8 mouse cellular contexts compared by ENCODE assay signal in the genomic region with DNA sequence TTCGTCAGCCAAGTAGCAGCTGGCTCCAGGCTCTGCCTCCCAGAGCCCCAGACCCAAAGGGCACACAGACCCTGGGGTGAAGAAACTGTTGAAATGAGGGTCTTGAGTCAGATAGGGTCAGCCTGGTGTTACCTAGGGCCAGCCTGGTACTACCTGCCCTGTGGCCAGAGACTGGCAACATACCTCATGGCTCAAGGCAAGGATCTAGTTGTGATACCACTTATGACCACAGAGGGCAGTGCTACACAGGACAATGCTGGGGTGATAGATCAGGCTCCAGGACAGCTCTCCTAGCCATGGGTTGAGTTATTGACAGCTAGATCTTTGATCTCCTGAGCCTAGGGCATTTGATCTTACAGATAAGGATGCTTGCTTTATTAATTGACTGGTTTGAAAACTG. TPM values are rescaled to one million over a fixed set of nuclear protein-coding genes. Genes with fewer than 3 reads are reported as not detected.
DNase-seq lines count a peak whose midpoint lies in the region; ATAC-seq and TF ChIP-seq lines count a peak whose summit lies in the region.

No protein-coding gene starts in this region.

- no peak overlapping the region for H3K4me3 ChIP-seq in liver, adult 2 months (ENCODE audit: insufficient read depth, low read depth, low read length)
- no peak overlapping the region for H3K4me3 ChIP-seq in neural tube, embryonic 13.5 days

- no peaks in the 10 kb centered on the region for H3K9me3 ChIP-seq in neural tube, embryonic 13.5 days

- no peak overlapping the region for H3K27ac ChIP-seq in liver, adult 2 months (replicated peaks; ENCODE audit: insufficient read depth, low read depth, low read length)
- no peak overlapping the region for H3K27ac ChIP-seq in neural tube, embryonic 13.5 days (replicated peaks)

- peak; percentile 70; the same call in 1 of the 2 replicates for ATAC-seq in frontal cortex, adult (ENCODE audit: low TSS enrichment)
- ATAC-seq in neural tube, embryonic 13.5 days (ENCODE audit: low read depth): peak; percentile 13; the same call in 1 of the 2 replicates

- H3K27me3 ChIP-seq in liver, adult 2 months (ENCODE audit: control insufficient read depth, insufficient read depth, low read length): no peaks in the 10 kb centered on the region
- no peaks in the 10 kb centered on the region for H3K27me3 ChIP-seq in neural tube, embryonic 13.5 days

- H3K36me3 ChIP-seq in liver, adult 2 months (ENCODE audit: control insufficient read depth, insufficient read depth, low read length): no peaks in the 10 kb centered on the region
- H3K36me3 ChIP-seq in neural tube, embryonic 13.5 days: no peaks in the 10 kb centered on the region

- H3K9ac ChIP-seq in liver, adult 2 months (ENCODE audit: low read depth, low read length): no peak overlapping the region
- no peak overlapping the region for H3K9ac ChIP-seq in neural tube, embryonic 13.5 days

- H3K4me1 ChIP-seq in liver, adult 2 months (ENCODE audit: control insufficient read depth, insufficient read depth, low read length): no peaks in the 10 kb centered on the region
- H3K4me1 ChIP-seq in neural tube, embryonic 13.5 days (replicated peaks): no peaks in the 10 kb centered on the region

- TF ChIP-seq CTCF in brain, embryonic 14.5 days (IDR thresholded peaks at IDR 0.05; ENCODE audit: borderline replicate concordance, extremely low read depth, insufficient read depth, insufficient read length): peak; percentile 76; the same call in 1 of the 2 replicates
- TF ChIP-seq CTCF in liver, adult 2 months (IDR thresholded peaks at IDR 0.05; ENCODE audit: low read depth, low read length): peak; percentile 82

- no peak for TF ChIP-seq POLR2A in brain, embryonic 14.5 days (IDR thresholded peaks at IDR 0.05; ENCODE audit: borderline replicate concordance, extremely low read depth, insufficient read depth, insufficient read length, poor library complexity, severe bottlenecking)
- TF ChIP-seq POLR2A in liver, adult 2 months (IDR thresholded peaks at IDR 0.05; ENCODE audit: extremely low read depth, insufficient read depth, low read length): no peak

- 96% methylated on average over 1 of the region's 1 CpGs for WGBS in liver, adult 2 months
- 100% methylated on average over 1 of the region's 1 CpGs for WGBS in neural tube, embryonic 13.5 days

- no peak overlapping the region for H3K4me2 ChIP-seq in neural tube, embryonic 13.5 days

- H3K79me2 ChIP-seq in liver, adult 2 months (ENCODE audit: control insufficient read depth, insufficient read depth, low read length): no peaks in the 10 kb centered on the region

- peak; percentile 68 for DNase-seq in 416B (ENCODE audit: low read depth)
- DNase-seq in CD4-positive, CD25-positive, alpha-beta regulatory T cell, adult 2 months (ENCODE audit: low read depth, low spot score): peak; percentile 83
- DNase-seq in brain, embryonic 14.5 days (ENCODE audit: low read depth): peak; percentile 64
- DNase-seq in kidney, adult 9 months: peak; percentile 77
- DNase-seq in liver, adult 2 months (ENCODE audit: extremely low read depth, low read depth, low spot score): peak; percentile 72
- peak; percentile 32 for DNase-seq in yolk sac, embryonic 10.5 days (ENCODE audit: low spot score)

RNA-seq across cellular contexts. Expression of a gene that starts 44.6 kb away (rescaled TPM):
- 2.3 and 3.0 TPM in 2 replicates for polyA plus RNA-seq in brain, embryonic 14.5 days (2012; rRNA removed)
- 0.09 and 0.34 TPM in 2 replicates for total RNA-seq in liver, adult 2 months (2014; rRNA removed)
- polyA plus RNA-seq in liver, adult 2 months (2012; rRNA removed): 0.06 TPM in 1 of 2 replicates, not detected in the other
- polyA plus RNA-seq in neural tube, embryonic 13.5 days (2015; fragmentation: Nextera tagmentation; extraction: Ambion mirVana): 0.55 and 0.68 TPM in 2 replicates

Comparison
In these comparisons a context has a peak if more than half of its experiments do, and no peak if none do; other contexts are left out.
1. DNase-seq: peak in every context shown above with its lines; median percentile 83 in CD4-positive, CD25-positive, alpha-beta regulatory T cell, adult 2 months; 77 in kidney, adult 9 months; 72 in liver, adult 2 months; 68 in 416B; 64 in brain, embryonic 14.5 days; 32 in yolk sac, embryonic 10.5 days.